Mouse (Mus musculus) bone marrow, adult 2 months (tissue): Measurements from ENCODE around the gene Pycr1. TPM values are rescaled to one million over a fixed set of nuclear protein-coding genes. Genes with fewer than 3 reads are reported as not detected.

ENCODE experiments used
- H3K27ac ChIP-seq: fragments of 200-500 bp; 2 replicates; pipeline ENCODE4 v1.5.1; 2012; ENCODE audit warnings: low read depth, mild to moderate bottlenecking, control low read depth, inconsistent platforms, low read length; ENCODE audit not compliant: control insufficient read depth, poor library complexity, insufficient read depth
- H3K4me1 ChIP-seq: fragments of 200-500 bp; 2 replicates; pipeline ENCODE4 v1.6.1; 2011; ENCODE audit warnings: low read length; ENCODE audit not compliant: control insufficient read depth, insufficient read depth
- H3K4me3 ChIP-seq: fragments of 200-500 bp; replicated peaks from 2 replicates; pipeline ENCODE3; 2011; ENCODE audit warnings: mild to moderate bottlenecking, low read depth, low read length, control low read depth; ENCODE audit not compliant: control insufficient read depth
- CTCF ChIP-seq: fragments of 200-500 bp; IDR thresholded peaks from 2 replicates; pipeline ENCODE4 v1.5.1; 2011; ENCODE audit warnings: low read length, control low read depth; ENCODE audit not compliant: control insufficient read depth, insufficient read depth
- POLR2A ChIP-seq: fragments of 200-500 bp; IDR thresholded peaks from 2 replicates; pipeline ENCODE4 v1.6.1; 2011; ENCODE audit warnings: low read depth, mild to moderate bottlenecking, control low read depth, low read length, borderline replicate concordance; ENCODE audit not compliant: control insufficient read depth
- WGBS: fragments of 180-500 bp; shearing (Covaris S2); methylation state at CpG from one replicate; pipeline ENCODE4 v1.1.7; 2018; 5-methylcytosine and 5-hydroxymethylcytosine counted together
- polyA plus RNA-seq: library from polyadenylated mRNA; stranded (reverse); fragments of >200 nt; gene quantifications from 2 replicates; pipeline ENCODE4 v1.2.4, GENCODE M21; 2011; ENCODE audit warnings: low replicate concordance; ENCODE audit not compliant: missing spikeins, insufficient read depth, insufficient read length

Pycr1 gene
- polyA plus RNA-seq, 1 experiment: 2.3 TPM

GRCm38 (mm10) chr11:120617519-120618112, 26.0 kb downstream of the Pycr1 start, which contains the start of gene Pcyt2:
Gene Pcyt2, minus strand, starts transcription at chr11:120617936.
- peak within 1 kb of the TSS; percentile 58 for H3K27ac ChIP-seq
- WGBS: under 1% methylated on average over 56 of the region's 56 CpGs

GRCm38 (mm10) chr11:120616617-120617294, 26.8 kb downstream of the Pycr1 start:
- Histone ChIP-seq H3K4me1 (peaks cover 2% of the 10 kb centered on the region; the same call in 1 of the 2 replicates), H3K4me3 (peak overlapping the region; percentile 33), H3K27ac (no peak overlapping the region; the same call in 1 of the 2 replicates)
- WGBS: 36% methylated on average over 4 of the region's 4 CpGs
- TF ChIP-seq POLR2A (no peak), CTCF (no peak)

More at GRCm38 (mm10) chr11:120617519-120618112, 26.0 kb downstream of the Pycr1 start, which contains the start of gene Pcyt2:
- H3K4me3 ChIP-seq: peak within 1 kb of the TSS; percentile 90
- H3K4me1 ChIP-seq: peaks cover 2% of the 10 kb centered on the region; the same call in 1 of the 2 replicates
- peak; percentile 65; the same call in 1 of the 2 replicates for TF ChIP-seq POLR2A
- TF ChIP-seq CTCF: no peak; the same call in 1 of the 2 replicates

GRCm38 (mm10) chr11:120615606-120616203, 27.9 kb downstream of the Pycr1 start:
- 86% methylated on average over 11 of the region's 11 CpGs for WGBS
- Histone ChIP-seq H3K4me3 (no peak overlapping the region), H3K27ac (no peak overlapping the region), H3K4me1 (peaks cover 2% of the 10 kb centered on the region; the same call in 1 of the 2 replicates)
- TF ChIP-seq CTCF: no peak
- TF ChIP-seq POLR2A: no peak

- Histone ChIP-seq H3K27ac (no peak overlapping the region), H3K4me3 (no peak overlapping the region), H3K4me1 (peaks cover 2% of the 10 kb centered on the region; the same call in 1 of the 2 replicates)
- no peak for TF ChIP-seq POLR2A
- TF ChIP-seq CTCF: no peak
- WGBS: 90% methylated on average over 6 of the region's 6 CpGs
Observed at GRCm38 (mm10) chr11:120615167-120615566, 28.4 kb downstream of the Pycr1 start.

GRCm38 (mm10) chr11:120613976-120614375, 29.6 kb downstream of the Pycr1 start:
- no peak overlapping the region for H3K4me3 ChIP-seq
- H3K4me1 ChIP-seq: peaks cover 2% of the 10 kb centered on the region; the same call in 1 of the 2 replicates
- no peak for TF ChIP-seq POLR2A
- TF ChIP-seq CTCF: no peak
- WGBS: 84% methylated on average over 8 of the region's 8 CpGs
- H3K27ac ChIP-seq: no peak overlapping the region

- Histone ChIP-seq H3K27ac (no peak overlapping the region), H3K4me3 (no peak overlapping the region), H3K4me1 (peaks cover 2% of the 10 kb centered on the region; the same call in 1 of the 2 replicates)
- WGBS: 88% methylated on average over 10 of the region's 10 CpGs
- no peak for TF ChIP-seq CTCF
- no peak for TF ChIP-seq POLR2A
Observed at GRCm38 (mm10) chr11:120613481-120613972, 30.0 kb downstream of the Pycr1 start.

- no peak overlapping the region for H3K4me3 ChIP-seq
- H3K27ac ChIP-seq: no peak overlapping the region
- no peak for TF ChIP-seq POLR2A
- peak; percentile 95 for TF ChIP-seq CTCF
- WGBS: 49% methylated on average over 6 of the region's 6 CpGs
- H3K4me1 ChIP-seq: peaks cover 2% of the 10 kb centered on the region; the same call in 1 of the 2 replicates
Observed at GRCm38 (mm10) chr11:120612763-120613162, 30.8 kb downstream of the Pycr1 start.

- Histone ChIP-seq H3K4me3 (no peak overlapping the region), H3K27ac (no peak overlapping the region), H3K4me1 (no peaks in the 10 kb centered on the region)
- TF ChIP-seq POLR2A: no peak
- TF ChIP-seq CTCF: no peak
- 91% methylated on average over 9 of the region's 9 CpGs for WGBS
Observed at GRCm38 (mm10) chr11:120610477-120611046, 33.0 kb downstream of the Pycr1 start.
